Mouse (Mus musculus) cortical plate, adult 2 months (tissue): ENCODE measurements around the gene Olfr68.

Experiments used
- CTCF ChIP-seq: fragments of 200-500 bp; IDR thresholded peaks from 2 replicates; pipeline ENCODE4 v1.5.1; 2011; ENCODE audit warnings: mild to moderate bottlenecking, control low read depth, low read length; ENCODE audit not compliant: insufficient read depth; ENCODE audit errors: extremely low read depth
- POLR2A ChIP-seq: fragments of 200-500 bp; IDR thresholded peaks from 2 replicates; pipeline ENCODE4 v1.6.1; 2011; ENCODE audit warnings: mild to moderate bottlenecking, low read length, control low read depth; ENCODE audit not compliant: insufficient read depth; ENCODE audit errors: extremely low read depth

DNA sequence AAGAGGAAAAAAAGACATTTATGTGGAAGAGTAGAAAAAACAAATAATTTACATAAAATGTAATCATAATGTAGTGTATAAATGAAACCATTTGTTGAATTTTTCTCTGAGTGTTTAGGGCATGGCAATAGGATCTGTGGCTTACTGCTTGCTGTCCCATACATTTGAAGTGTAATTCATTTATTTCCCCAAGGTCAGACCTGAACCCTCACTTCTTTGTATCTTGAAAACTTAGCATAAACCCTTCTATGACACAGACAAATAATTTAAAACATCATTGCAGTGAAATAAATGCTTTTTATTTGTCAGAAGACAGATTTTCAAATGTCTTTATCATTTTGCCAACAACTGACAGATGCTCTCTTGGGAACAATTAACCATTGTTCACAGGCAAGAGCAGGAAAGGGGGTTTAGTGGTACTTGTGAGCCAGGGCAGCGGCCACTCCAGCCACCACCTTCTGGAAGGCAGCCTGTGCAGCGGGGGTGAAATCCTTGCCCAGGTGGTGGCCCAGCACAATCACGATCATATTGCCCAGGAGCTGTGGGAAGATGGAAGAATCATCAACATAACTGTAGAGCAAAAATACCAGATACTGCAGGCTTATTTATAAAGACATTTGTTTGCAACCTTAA lies 46.9 kb upstream of the Olfr68 start:
- TF ChIP-seq POLR2A: no peak
- TF ChIP-seq CTCF: no peak
